Mouse (Mus musculus) neural tube, embryonic 11.5 days (tissue): ENCODE results near the gene Nfe2l1. TPM values are rescaled to one million over a fixed set of nuclear protein-coding genes. Genes with fewer than 3 reads are reported as not detected.
"Not testable (repeated sequence)": the region's sequence is repeated elsewhere in the genome, so short reads cannot be mapped to it uniquely, and the experiment has no call there.

Source experiments
- ATAC-seq: fragments of 200-750 bp; cut with Nextera tagmentation; 2 replicates; pipeline ENCODE4 v1.8.0; 2017; ENCODE audit warnings: moderate number of reproducible peaks, mild to moderate bottlenecking, moderate TSS enrichment, moderate library complexity; ENCODE audit not compliant: insufficient read depth, low FRiP score, low TSS enrichment
- DNase-seq: peaks from one replicate; pipeline ENCODE4 v3.0.0-alpha.2; 2015; ENCODE audit warnings: low spot score
- H3K27ac ChIP-seq: fragments of 300-500 bp; sonication (generic); 2 replicates; pipeline ENCODE4 v1.5.1; 2014; ENCODE audit warnings: low read depth, mild to moderate bottlenecking, low read length
- H3K27me3 ChIP-seq: fragments of 300-500 bp; sonication (generic); 2 replicates; pipeline ENCODE4 v1.6.1; 2014; ENCODE audit warnings: mild to moderate bottlenecking, low read length, mixed read lengths; ENCODE audit not compliant: control insufficient read depth, insufficient read depth
- H3K36me3 ChIP-seq: fragments of 300-500 bp; sonication (generic); 2 replicates; pipeline ENCODE4 v1.6.1; 2014; ENCODE audit warnings: mild to moderate bottlenecking, low read length, moderate library complexity, mixed read lengths; ENCODE audit not compliant: control insufficient read depth, insufficient read depth
- H3K4me1 ChIP-seq: fragments of 300-500 bp; sonication (generic); 2 replicates; pipeline ENCODE4 v1.6.1; 2014; ENCODE audit warnings: low read length, mixed read lengths; ENCODE audit not compliant: control insufficient read depth, insufficient read depth
- H3K4me2 ChIP-seq: fragments of 300-500 bp; sonication (generic); 2 replicates; pipeline ENCODE4 v1.6.1; 2014; ENCODE audit warnings: low read depth, mild to moderate bottlenecking, moderate library complexity
- H3K4me3 ChIP-seq: fragments of 300-500 bp; sonication (generic); 2 replicates; pipeline ENCODE4 v1.5.1; 2014; ENCODE audit warnings: low read depth, low read length
- H3K9ac ChIP-seq: fragments of 300-500 bp; sonication (generic); 2 replicates; pipeline ENCODE4 v1.6.1; 2014; ENCODE audit warnings: mild to moderate bottlenecking, low read length
- H3K9me3 ChIP-seq: fragments of 300-500 bp; sonication (generic); 2 replicates; pipeline ENCODE4 v1.6.1; 2016; ENCODE audit warnings: low read length; ENCODE audit not compliant: control insufficient read depth
- whole genome bisulfite sequencing: fragments of 180-500 bp; shearing (Covaris S2); extraction: QIAGEN DNeasy Blood & Tissue Kit; methylation state at CpG from one replicate; pipeline ENCODE4 v1.1.7; 2014; 5-methylcytosine and 5-hydroxymethylcytosine counted together
- polyA plus RNA-seq: library from polyadenylated mRNA; unstranded; fragments of >200 nt; fragmentation: Nextera tagmentation; extraction: Ambion mirVana; gene quantifications from 2 replicates; pipeline ENCODE4 v1.2.1, GENCODE M21; 2014

Nfe2l1 gene
- polyA plus RNA-seq, 1 experiment from 2014 or later, result 46.8 TPM

DNA sequence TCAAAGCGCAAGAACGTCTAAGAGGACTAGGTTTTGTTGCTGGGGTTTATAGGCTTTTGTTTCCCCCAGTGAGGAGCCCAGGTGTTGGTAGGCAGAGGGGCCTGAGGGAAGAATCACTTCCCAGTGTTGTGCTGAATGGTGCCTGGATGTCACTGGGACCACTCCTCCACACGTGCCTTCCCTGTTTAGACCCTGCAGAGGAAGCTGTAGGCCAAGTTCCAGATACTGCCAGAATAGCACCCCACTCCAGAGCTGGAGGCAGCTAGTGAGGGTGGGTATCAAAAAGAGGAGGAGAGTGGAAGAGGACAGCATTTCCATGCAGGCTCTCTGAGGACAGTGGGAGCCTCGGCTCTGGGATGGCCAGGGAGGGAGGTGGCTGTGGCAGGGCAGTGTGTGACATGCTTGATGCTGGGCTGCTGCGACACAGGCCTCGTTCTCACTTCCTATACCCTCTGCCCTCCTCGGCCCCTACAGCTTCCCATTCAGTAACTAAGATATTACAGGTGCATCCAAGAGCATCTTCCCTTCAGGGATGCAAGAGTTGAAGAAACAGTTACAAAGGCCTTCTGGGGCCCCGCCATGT, 11.5 kb downstream of the Nfe2l1 start:
- no peak for ATAC-seq
- DNase-seq, result no peak
- H3K27me3 ChIP-seq, result no peaks in the 10 kb centered on the region
- H3K9me3 ChIP-seq, result no peaks in the 10 kb centered on the region
- H3K36me3 ChIP-seq, result peaks cover 32% of the 10 kb centered on the region
- no peak overlapping the region for H3K4me2 ChIP-seq
- H3K4me3 ChIP-seq, result no peak overlapping the region
- H3K27ac ChIP-seq, result no peak overlapping the region
- H3K9ac ChIP-seq, result no peak overlapping the region
- H3K4me1 ChIP-seq, result peaks cover 2% of the 10 kb centered on the region
- 88% methylated on average over 8 of the region's 8 CpGs for WGBS

DNA sequence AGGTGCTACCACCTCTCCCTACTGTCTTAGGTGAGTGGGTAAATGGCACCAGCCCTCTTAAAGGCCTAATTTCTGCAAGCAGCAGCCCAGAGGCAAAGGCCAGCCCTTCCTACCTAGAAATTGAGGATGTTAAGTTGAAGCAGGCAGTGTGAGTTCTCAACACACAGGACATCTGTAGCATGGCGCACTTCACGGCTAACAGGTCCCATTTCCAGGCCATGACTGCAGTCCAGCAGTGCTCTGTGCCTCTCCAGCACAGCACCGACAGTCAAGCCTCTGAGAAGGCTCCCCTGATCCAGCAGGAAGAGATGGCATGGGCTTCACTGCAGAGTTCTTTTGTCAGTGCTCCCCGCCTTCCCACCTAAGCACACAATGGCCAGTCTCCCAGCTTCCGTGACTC, 12.8 kb downstream of the Nfe2l1 start:
- H3K27me3 ChIP-seq, result no peaks in the 10 kb centered on the region

DNA sequence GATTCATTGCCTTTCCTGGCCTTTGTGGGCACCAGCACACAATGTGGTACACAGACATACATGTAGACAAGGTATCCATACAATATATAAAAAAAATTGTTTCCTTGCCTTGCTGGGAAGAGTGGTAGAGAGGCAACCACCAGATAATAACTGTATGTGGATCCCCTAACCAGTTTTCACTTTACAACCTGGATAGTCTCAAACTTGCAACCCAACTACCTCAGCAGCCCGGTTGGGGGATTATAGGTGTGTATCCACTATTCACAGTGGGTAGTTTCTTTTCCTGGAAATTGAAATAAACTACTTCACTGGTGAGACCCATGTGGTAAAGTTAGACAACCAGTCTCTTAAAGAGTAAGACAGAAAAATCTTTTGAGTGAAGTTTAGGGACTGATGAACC, 13.3 kb downstream of the Nfe2l1 start:
- no peaks in the 10 kb centered on the region for H3K4me1 ChIP-seq
- H3K9ac ChIP-seq, result no peak overlapping the region
- H3K27me3 ChIP-seq, result no peaks in the 10 kb centered on the region
- H3K9me3 ChIP-seq, result no peaks in the 10 kb centered on the region
- 90% methylated on average over 1 of the region's 1 CpGs for WGBS
- ATAC-seq, result no peak
- H3K4me2 ChIP-seq, result no peak overlapping the region
- no peak overlapping the region for H3K4me3 ChIP-seq
- peaks cover 32% of the 10 kb centered on the region for H3K36me3 ChIP-seq
- no peak overlapping the region for H3K27ac ChIP-seq
- DNase-seq, result no peak

More for the DNA sequence above, 12.8 kb downstream of the Nfe2l1 start:
- Histone ChIP-seq H3K36me3 (peaks cover 32% of the 10 kb centered on the region), H3K9ac (no peak overlapping the region), H3K4me1 (no peaks in the 10 kb centered on the region), H3K27ac (no peak overlapping the region), H3K4me2 (no peak overlapping the region), H3K4me3 (no peak overlapping the region), H3K9me3 (no peaks in the 10 kb centered on the region)
- 81% methylated on average over 5 of the region's 5 CpGs for WGBS
- DNase-seq (no peak), ATAC-seq (no peak)

DNA sequence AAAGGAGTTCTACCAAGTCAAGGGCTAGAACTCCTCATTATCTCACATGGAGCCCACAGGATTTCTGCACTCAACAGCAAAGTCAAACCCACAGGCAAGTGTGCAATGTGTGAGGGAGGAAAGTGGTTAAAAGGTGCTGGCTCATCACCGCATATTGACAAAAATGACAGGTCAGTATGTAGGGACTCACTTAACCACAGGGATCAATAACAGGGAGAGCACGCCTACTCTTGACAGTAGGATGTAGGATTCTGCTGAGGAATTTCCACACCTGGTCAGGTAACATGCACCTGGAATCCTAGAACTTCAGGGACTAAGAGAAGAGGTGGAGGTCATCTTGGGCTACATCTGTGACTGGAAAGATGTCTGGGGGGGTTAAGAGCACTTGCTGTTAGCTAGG, 13.9 kb downstream of the Nfe2l1 start:
- WGBS, result 98% methylated on average over 2 of the region's 2 CpGs
- Histone ChIP-seq H3K4me1 (no peaks in the 10 kb centered on the region), H3K4me2 (no peak overlapping the region), H3K4me3 (no peak overlapping the region), H3K27ac (no peak overlapping the region), H3K9ac (no peak overlapping the region), H3K9me3 (no peaks in the 10 kb centered on the region), H3K36me3 (peaks cover 26% of the 10 kb centered on the region), H3K27me3 (no peaks in the 10 kb centered on the region)
- no peak for DNase-seq
- no peak for ATAC-seq

DNA sequence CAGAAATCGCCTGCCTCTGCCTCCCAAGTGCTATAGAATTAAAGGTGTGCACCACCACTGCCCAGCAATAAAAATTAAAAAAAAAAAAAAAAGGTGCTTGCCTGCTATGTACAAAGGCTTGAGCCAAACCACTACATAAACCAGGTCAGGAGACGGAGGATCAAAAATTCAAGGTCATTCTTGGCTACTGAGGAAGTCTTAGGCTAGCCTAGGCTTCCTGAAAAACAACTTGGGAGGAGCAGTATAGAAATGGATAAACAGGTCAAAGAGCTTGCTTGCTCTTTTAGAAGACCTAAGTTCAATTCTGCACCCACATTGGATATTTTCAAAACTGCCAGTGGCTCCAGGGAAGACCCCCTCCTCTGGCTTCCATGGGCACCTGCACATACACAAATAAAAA, 15.3 kb downstream of the Nfe2l1 start:
- Histone ChIP-seq H3K4me1 (no peaks in the 10 kb centered on the region), H3K9ac (no peak overlapping the region), H3K27ac (no peak overlapping the region), H3K9me3 (no peaks in the 10 kb centered on the region), H3K36me3 (peaks cover 19% of the 10 kb centered on the region), H3K4me2 (no peak overlapping the region), H3K4me3 (no peak overlapping the region), H3K27me3 (no peaks in the 10 kb centered on the region)
- ATAC-seq (no peak), DNase-seq (no peak)
- 96% methylated on average over 2 of the region's 2 CpGs for WGBS

DNA sequence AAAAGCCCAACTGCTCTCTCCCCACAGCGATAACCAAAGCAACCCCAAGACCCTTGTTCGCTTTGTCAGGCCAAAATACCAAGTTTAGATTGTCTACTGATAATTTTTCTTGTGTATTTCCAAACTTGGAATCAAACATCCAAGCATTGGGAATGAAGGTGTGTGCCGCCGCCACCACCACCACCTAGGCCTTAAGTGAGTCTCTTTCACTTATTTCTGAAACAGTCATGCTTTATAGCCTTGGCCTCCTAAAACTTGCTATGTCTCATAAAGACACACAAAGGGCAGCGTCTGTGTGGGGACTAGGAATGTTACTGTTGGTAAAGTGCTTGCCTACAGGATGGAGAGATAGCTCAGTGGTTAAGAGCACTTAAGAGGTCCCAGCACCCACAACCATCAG, 15.8 kb downstream of the Nfe2l1 start:
- H3K4me2 ChIP-seq, result no peak overlapping the region
- 89% methylated on average over 5 of the region's 5 CpGs for WGBS
- DNase-seq (no peak), ATAC-seq (no peak)
- H3K9me3 ChIP-seq, result no peaks in the 10 kb centered on the region
- H3K27ac ChIP-seq, result no peak overlapping the region
- peaks cover 19% of the 10 kb centered on the region for H3K36me3 ChIP-seq
- H3K4me3 ChIP-seq, result no peak overlapping the region
- H3K4me1 ChIP-seq, result no peaks in the 10 kb centered on the region
- no peak overlapping the region for H3K9ac ChIP-seq
- no peaks in the 10 kb centered on the region for H3K27me3 ChIP-seq

DNA sequence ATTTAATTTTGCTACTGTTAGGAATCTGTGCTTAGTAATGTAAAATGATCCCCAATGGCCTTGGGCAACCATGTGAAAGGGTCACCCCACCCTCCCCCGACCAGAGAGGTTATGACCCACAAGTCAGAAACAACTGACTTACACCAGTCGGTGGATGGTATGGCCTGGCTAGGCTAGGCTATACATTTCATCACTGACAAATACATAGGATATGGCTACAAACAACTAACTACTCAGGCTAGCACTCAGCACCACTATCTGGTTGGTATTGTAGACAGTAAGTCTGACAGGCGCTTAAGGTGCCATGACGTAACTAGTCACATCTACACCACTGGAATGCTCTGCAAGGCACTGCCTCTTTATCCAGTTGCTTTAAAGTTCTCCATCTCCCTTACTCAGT, 16.3 kb downstream of the Nfe2l1 start:
- Histone ChIP-seq H3K27me3 (no peaks in the 10 kb centered on the region), H3K27ac (no peak overlapping the region), H3K4me3 (no peak overlapping the region), H3K9me3 (no peaks in the 10 kb centered on the region), H3K36me3 (peaks cover 19% of the 10 kb centered on the region), H3K4me1 (no peaks in the 10 kb centered on the region), H3K9ac (no peak overlapping the region), H3K4me2 (no peak overlapping the region)
- ATAC-seq, result no peak
- 89% methylated on average over 4 of the region's 4 CpGs for WGBS
- no peak for DNase-seq

DNA sequence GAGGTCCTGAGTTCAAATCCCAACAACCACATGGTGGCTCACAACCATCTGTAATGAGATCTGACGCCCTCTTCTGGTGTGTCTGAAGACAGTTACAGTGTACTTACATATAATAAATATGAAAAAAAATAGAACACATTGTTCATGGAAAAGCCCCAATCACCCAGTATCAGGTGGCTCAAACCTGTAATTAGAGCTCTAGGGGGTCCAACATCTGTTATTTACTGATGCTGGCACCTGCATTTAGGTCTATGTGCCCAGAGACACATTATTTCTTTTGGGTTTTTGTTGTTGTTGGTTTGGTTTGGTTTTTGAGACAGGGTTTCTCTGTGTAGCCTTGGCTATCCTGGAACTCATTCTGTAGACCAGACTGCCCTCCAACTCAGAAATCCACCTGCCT, 18.6 kb downstream of the Nfe2l1 start:
- ATAC-seq, H3K27me3 ChIP-seq, H3K4me2 ChIP-seq, H3K9me3 ChIP-seq, H3K9ac ChIP-seq, H3K27ac ChIP-seq, H3K4me1 ChIP-seq, DNase-seq, H3K4me3 ChIP-seq: not testable (repeated sequence)
- peaks cover 20% of the 10 kb centered on the region for H3K36me3 ChIP-seq
- WGBS, result 76% methylated on average over 1 of the region's 1 CpGs

DNA sequence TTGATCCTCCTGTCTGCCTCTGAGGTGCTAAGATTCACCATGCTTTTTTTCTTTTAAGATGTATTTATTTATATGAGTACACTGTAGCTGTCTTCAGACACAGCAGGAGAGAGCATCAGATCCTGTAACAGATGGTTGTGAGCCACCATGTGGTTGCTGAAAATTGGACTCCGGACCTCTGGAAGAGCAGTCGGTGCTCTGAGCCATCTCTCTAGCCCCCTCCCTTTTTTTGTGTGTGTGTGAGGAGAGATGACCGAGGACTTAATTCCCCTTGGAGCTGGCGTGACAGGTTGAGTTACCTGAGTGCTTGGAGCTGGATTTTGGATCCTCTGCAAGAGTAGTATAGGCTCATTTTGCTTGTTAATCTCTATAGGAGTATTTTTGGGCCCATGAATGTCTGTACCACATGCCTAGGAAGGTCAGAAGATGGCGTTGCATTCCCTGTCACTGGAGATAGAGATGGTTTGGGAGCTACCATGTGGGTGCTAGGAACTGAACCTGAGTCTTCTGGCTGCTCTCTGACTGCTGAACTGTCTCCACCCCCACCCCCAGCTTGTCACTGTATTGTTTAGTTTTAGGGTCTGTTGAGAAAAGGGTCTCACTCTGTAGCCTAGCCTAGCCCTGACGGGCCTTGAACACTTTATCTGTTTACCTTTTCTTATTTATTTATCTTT, 20.1 kb downstream of the Nfe2l1 start:
- Histone ChIP-seq H3K27me3 (no peaks in the 10 kb centered on the region), H3K4me1 (no peaks in the 10 kb centered on the region), H3K36me3 (peaks cover 24% of the 10 kb centered on the region), H3K9me3 (no peaks in the 10 kb centered on the region), H3K9ac (no peak overlapping the region), H3K27ac (no peak overlapping the region), H3K4me3 (no peak overlapping the region), H3K4me2 (no peak overlapping the region)
- WGBS, result 93% methylated on average over 6 of the region's 6 CpGs
- ATAC-seq (no peak), DNase-seq (no peak)
